Mouse (Mus musculus) brain, adult 2 months (tissue): ENCODE measurements around the gene Gtpbp1.
"Not testable (repeated sequence)": the region's sequence is repeated elsewhere in the genome, so short reads cannot be mapped to it uniquely, and the experiment has no call there.

Source experiments
- DNase-seq: peaks from one replicate; pipeline ENCODE4 v3.0.0; 2011; ENCODE audit warnings: low read depth, low spot score

The Gtpbp1 gene

DNA sequence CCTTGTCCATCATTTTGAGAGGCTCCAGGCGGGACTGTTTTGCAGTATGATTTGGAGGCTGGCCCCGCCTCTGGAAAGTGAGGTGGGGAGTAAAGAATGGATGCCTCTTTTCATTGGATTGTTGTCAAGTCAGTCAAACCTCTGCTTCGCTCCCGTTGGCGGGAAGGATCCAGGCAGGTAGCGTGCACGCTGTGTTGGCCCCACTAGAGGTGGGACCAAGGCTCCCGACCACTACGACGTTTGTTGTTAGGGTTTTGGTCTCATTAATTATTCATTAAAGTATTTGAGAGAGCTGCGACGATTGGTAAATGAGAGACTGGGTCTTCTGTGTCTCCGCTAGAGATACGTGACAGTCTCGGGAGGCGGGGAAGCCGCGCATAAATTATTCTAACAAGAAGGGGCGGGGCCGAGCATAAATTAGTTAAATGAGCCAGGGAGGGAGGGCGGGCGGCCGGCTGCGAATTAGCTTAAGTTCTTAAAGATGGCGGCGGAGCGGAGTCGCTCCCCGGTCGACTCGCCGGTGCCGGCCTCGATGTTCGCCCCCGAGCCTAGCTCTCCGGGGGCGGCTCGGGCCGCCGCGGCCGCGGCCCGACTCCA is at the start of gene Gtpbp1:
Gtpbp1 (plus strand) TSS at position 420 of the 597 bp plus-strand sequence.
- DNase-seq, result peak; percentile 100

GRCm38 (mm10) chr15:79641135-79641817 is 49.4 kb upstream of the Gtpbp1 start:
- peak; percentile 59 for DNase-seq

DNA sequence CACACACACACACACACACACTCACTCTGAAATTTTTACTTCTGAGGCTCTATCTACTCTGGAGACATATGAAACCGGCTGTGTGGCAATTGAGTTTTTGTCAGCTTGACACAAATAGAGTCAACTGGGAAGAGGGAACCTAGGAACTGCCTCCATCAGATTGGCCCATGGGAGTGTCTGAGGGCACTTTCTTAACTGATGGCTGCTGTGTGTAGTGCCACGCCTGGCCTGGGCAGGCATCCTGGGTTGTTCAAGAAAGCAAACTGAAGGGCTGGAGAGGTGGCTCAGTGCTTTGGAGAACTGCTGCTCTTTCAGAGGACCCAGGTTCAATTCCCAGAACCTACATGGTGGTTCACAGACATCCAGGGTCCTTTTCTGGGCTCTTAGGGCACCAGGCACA is 45.2 kb upstream of the Gtpbp1 start:
- no peak for DNase-seq

- DNase-seq, result peak; percentile 62
Observed at GRCm38 (mm10) chr15:79648130-79648529, 42.5 kb upstream of the Gtpbp1 start.

DNA sequence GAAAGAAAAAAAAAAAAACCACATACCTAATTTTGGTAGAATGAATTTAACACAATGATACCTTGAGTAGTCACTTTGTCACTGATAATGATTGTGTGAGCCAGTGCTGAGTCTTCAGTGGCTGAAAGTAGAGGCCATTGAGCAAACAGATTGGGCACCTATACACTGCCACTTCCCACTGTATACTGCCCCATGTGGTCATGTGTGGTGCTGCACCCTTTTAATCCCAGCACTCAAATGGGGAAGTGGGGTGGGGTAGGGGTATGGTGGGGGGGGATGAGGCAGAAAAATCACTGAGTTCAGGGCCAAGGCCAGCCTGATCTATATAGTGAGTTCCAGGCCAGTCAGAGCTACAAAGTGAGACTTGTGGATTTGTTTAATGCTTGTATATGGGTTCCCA is 40.1 kb upstream of the Gtpbp1 start:
- no peak for DNase-seq

GRCm38 (mm10) chr15:79651481-79651880 is 39.2 kb upstream of the Gtpbp1 start:
- no peak for DNase-seq

- peak; percentile 79 for DNase-seq
Observed at GRCm38 (mm10) chr15:79656451-79656850, 34.2 kb upstream of the Gtpbp1 start.

DNA sequence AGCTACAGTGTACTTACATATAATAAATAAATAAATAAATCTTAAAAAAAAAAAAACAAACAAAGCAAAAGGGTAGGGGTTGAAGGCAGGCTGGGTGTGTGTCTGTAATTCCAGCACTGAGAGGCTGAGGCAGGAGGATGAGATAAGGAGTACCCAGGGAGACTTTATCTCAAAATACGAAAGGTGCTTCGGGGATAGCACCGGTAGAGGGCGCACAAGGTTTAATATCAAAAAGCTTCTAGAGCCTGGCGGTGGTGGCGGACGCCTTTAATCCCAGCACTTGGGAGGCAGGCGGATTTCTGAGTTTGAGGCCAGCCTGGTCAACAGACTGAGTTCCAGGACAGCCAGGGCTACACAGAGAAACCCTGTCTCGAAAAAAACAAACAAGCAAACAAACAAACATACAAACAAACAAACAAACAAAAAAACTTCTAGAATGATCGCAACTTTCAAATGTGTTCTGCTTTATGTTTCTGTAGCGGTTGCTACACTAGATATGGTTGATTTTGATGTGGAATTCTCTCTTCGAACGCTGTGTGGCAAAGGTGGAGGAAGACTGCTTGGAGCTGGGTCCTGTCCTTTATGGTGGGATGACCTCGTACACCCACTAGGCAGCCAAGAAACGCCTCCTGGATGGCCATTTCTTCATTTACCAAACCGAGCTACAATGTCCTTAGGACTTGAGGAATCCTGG is 32.7 kb upstream of the Gtpbp1 start:
- peak; percentile 92 for DNase-seq

GRCm38 (mm10) chr15:79658531-79659375 is 31.9 kb upstream of the Gtpbp1 start, which contains the start of the genes Fam227a and Cby1:
Gene Fam227a (minus strand): TSS chr15:79658956.
Gene Cby1 (plus strand): TSS chr15:79659199.
- peak; percentile 96 for DNase-seq

DNA sequence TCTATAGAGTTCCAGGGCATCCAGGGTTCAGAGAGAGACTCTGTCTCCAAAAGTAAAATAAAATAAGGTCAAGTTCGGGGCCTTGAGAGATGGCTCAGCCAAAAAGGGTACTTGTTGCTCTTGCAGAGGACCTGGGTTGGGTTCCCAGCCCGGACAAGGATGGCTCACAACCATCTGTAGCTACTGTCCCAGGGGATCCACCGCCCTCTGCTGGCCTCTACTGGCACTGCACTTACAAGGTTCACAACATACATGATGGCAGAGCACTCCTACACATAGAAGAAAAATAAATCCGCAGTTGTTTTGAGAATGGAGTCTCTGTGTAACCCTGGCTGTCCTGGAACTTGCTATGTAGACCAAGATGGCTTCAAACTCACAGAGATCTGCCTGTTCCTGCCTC is 28.8 kb upstream of the Gtpbp1 start:
- DNase-seq, result no peak

DNA sequence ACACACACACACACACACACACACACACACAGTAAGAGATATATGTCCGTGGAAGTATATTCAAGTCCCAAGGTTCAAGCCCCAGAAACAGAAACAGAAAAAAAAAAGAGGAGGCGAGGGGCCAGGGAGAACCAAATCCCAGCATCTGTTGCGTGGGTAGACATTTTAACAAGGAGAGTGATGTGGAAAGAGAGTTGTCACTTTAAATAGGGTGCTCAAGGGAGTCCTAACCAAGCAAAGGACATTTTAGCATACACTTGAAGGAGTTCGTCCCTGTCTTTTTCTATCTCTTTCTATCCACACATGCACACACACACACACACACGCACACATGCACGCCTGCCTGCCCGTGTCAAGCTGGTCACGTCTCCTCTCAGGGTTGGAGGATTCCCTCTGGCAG is 26.0 kb upstream of the Gtpbp1 start:
- DNase-seq, result peak; percentile 82

DNA sequence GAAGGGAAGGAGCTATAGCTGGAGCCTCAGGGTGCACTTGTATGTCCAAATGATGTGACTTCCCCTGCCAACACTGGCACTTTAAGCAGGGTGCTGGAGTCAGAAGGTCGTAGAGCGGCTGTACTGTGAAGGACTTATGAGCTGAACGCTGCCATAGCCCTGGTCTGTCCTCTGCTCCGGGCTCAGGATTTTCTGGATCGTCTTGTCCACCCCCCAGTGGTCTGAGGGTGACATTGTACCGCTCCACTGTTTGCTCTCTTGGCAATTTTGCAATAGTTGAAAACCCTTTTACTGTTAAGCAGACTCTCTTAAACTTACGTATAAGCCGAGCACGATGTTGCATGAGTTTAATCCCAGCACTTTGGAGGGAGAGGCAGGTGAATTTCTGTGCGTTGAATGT is 21.4 kb upstream of the Gtpbp1 start:
- no peak for DNase-seq

- DNase-seq, result peak; percentile 98
Observed at GRCm38 (mm10) chr15:79670249-79670971, 20.2 kb upstream of the Gtpbp1 start, which contains the start of gene Tomm22. Gene Tomm22 (plus strand): TSS chr15:79670861.

- no peak for DNase-seq
Observed at GRCm38 (mm10) chr15:79670972-79671299, 19.7 kb upstream of the Gtpbp1 start.

GRCm38 (mm10) chr15:79671828-79672348 is 18.8 kb upstream of the Gtpbp1 start:
- not testable (repeated sequence) for DNase-seq

DNA sequence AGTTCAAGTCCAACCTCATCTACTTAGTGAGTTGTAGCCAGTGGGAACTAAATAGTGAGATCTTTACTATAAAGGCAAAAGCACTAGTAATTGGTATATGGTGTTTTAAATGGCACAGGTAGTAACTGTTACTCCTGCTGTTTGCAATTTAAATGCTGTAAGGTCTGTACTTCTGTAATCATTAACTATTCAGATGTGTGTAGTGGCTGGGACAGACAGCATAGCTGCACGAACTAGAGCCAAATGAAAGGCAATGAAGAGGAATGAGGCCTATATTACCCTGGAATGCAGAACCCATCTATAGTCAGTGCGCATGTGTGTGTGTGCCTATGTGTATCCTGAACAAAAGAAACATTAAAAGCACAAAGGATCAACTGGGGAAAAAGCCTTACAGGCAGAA is 12.7 kb upstream of the Gtpbp1 start:
- no peak for DNase-seq

- no peak for DNase-seq
Observed at GRCm38 (mm10) chr15:79681973-79682372, 8.7 kb upstream of the Gtpbp1 start.

- no peak for DNase-seq
Observed at GRCm38 (mm10) chr15:79683146-79683545, 7.5 kb upstream of the Gtpbp1 start.

- DNase-seq, result peak; percentile 83
Observed at GRCm38 (mm10) chr15:79683707-79684465, 6.8 kb upstream of the Gtpbp1 start.

DNA sequence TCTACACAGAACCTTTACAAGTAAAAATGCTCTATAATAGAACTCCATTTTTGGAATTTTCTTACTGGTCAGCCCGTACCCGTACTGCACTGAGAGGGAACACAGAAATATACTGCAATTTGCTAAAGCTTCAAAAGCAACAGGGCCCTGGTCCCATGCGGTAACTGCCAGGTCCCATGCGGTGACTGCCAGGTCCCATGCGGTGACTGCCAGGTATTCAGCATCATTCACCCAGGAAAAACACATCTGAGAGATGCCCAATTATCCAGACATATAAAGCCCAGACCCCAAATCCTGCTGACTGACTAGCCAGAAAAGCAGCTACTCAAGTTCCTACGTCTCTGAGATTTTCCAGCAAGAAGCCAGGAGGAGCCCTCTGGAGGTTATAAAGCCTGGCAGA is 6.0 kb upstream of the Gtpbp1 start:
- DNase-seq, result no peak
